Mouse (Mus musculus) embryonic facial prominence, embryonic 10.5 days (tissue): Measurements from ENCODE around the gene Tshr. TPM values are rescaled to one million over a fixed set of nuclear protein-coding genes. Genes with fewer than 3 reads are reported as not detected.
"Not testable (repeated sequence)": the region's sequence is repeated elsewhere in the genome, so short reads cannot be mapped to it uniquely, and the experiment has no call there.

Experiments
- DNase-seq: peaks from one replicate; pipeline ENCODE4 v3.0.0-alpha.2; 2017; ENCODE audit warnings: low spot score
- H3K27ac ChIP-seq: fragments of 300-500 bp; sonication (generic); replicated peaks from 2 replicates; pipeline ENCODE4 v1.5.1; 2016; ENCODE audit warnings: mild to moderate bottlenecking
- H3K27me3 ChIP-seq: fragments of 300-500 bp; sonication (generic); replicated peaks from 2 replicates; pipeline ENCODE4 v1.6.1; 2016; ENCODE audit warnings: low read depth, mild to moderate bottlenecking; ENCODE audit not compliant: poor library complexity, severe bottlenecking
- H3K36me3 ChIP-seq: fragments of 300-500 bp; sonication (generic); replicated peaks from 2 replicates; pipeline ENCODE4 v1.6.1; 2016; ENCODE audit warnings: mild to moderate bottlenecking, moderate library complexity
- H3K4me1 ChIP-seq: fragments of 300-500 bp; sonication (generic); 2 replicates; pipeline ENCODE4 v1.6.1; 2016
- H3K4me3 ChIP-seq: fragments of 300-500 bp; sonication (generic); 2 replicates; pipeline ENCODE4 v1.5.1; 2016; ENCODE audit warnings: mild to moderate bottlenecking, moderate library complexity
- H3K9me3 ChIP-seq: fragments of 300-500 bp; sonication (generic); 2 replicates; pipeline ENCODE4 v1.6.1; 2016; ENCODE audit warnings: mild to moderate bottlenecking
- WGBS: fragments of 180-500 bp; shearing (Covaris S2); methylation state at CpG from one replicate; pipeline ENCODE4 v1.1.7; 2016; 5-methylcytosine and 5-hydroxymethylcytosine counted together
- polyA plus RNA-seq: library from polyadenylated mRNA; unstranded; fragments of >200 nt; fragmentation: Nextera tagmentation; extraction: Ambion mirVana; gene quantifications from 2 replicates; pipeline ENCODE4 v1.2.1, GENCODE M21; 2016

Tshr gene
- polyA plus RNA-seq = 0.18 and 0.39 TPM in 2 replicates

DNA sequence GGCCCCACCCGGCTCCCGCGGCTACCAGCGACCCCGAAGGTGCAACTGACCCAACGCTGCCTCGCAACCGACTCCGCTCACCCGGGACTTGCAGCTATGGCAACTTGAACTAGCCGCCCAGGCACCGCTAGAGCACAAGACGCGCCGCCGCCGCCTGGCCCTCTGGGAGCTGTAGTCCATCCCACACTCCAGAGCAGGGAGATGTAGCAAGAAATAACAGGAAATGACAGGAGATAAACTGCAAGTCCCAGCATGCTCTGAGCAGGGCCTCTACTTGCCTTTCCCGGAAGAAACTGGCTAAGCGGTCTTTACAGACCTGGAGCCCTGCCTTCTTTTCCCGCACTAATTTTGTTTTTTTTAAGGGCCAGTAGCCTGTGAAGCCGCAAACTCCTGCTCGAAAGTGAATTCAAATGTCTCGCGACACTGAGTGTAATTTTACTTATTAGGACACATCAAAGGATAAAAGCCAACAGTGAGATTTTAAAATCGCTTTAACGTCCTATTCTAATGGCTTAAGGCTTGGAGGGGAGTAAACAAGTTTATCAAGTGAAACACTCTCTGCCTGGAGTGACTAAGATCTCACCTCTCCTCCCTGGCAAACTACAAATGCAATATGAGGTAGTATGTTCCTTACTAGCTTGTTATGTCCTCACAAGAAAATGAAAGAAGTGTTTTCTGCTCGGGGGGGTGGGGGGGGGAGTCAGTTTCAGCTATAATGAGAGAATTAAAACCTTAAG is at the start of gene Tshr, which contains the start of gene Cep128:
Gene Tshr, plus strand, starts transcription at position 283 of the 737 bp plus-strand sequence.
Gene Cep128, minus strand, starts transcription at position 129 of the 737 bp plus-strand sequence.
- peak; percentile 95 for DNase-seq
- Histone ChIP-seq H3K4me3 (peak within 1 kb of the TSS; percentile 68), H3K4me1 (peaks cover 7% of the 10 kb centered on the region; the same call in 1 of the 2 replicates), H3K27ac (peak within 1 kb of the TSS; percentile 82), H3K27me3 (no peaks in the 10 kb centered on the region), H3K9me3 (no peaks in the 10 kb centered on the region), H3K36me3 (no peaks in the 10 kb centered on the region)
- 2% methylated on average over 27 of the region's 27 CpGs for WGBS

DNA sequence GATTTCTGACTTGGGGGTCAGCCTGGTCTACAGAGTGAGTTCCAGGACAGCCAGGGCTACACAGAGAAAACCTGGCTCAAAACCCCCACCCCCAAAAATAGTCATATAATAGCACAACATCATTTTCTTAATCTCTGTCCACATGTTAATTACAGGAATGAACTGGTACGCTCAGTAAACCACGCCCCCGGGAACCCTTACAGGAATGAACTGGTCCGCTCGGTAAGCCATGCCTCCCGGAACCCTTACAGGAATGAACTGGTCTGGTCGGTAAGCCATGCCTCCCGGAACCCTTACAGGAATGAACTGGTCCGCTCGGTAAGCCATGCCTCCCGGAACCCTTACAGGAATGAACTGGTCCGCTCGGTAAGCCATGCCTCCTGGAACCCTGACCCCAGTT is 45.7 kb upstream of the Tshr start:
- not testable (repeated sequence) for H3K9me3 ChIP-seq, H3K27me3 ChIP-seq, H3K4me3 ChIP-seq, DNase-seq, H3K27ac ChIP-seq, H3K4me1 ChIP-seq
- peaks cover 16% of the 10 kb centered on the region for H3K36me3 ChIP-seq
- WGBS = 97% methylated on average over 13 of the region's 13 CpGs

GRCm38 (mm10) chr12:91353783-91354182 is 30.6 kb upstream of the Tshr start:
- H3K4me3 ChIP-seq = no peak overlapping the region
- WGBS = 92% methylated on average over 8 of the region's 8 CpGs
- no peak for DNase-seq
- no peak overlapping the region for H3K27ac ChIP-seq
- no peaks in the 10 kb centered on the region for H3K27me3 ChIP-seq
- H3K36me3 ChIP-seq = peaks cover 5% of the 10 kb centered on the region
- H3K4me1 ChIP-seq = no peaks in the 10 kb centered on the region
- H3K9me3 ChIP-seq = no peaks in the 10 kb centered on the region

DNA sequence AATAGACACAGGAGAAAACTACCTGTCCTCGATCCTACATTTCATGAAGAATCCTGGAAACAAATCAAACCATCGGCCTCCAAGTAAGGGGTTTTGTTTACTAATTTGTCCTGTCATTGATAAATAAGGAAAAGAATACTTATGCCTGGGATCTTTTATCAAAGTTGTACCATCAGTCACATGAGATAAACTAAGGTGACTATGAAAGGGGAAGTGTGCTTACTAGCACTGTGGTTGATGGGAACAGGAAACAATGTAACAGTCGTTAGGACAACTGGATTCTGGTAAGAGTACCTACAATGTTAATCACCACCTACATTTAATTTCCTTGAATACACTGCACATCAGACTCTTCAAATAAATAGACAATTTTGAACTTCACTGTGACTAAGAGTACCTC is 15.2 kb upstream of the Tshr start:
- no peaks in the 10 kb centered on the region for H3K4me1 ChIP-seq
- peaks cover 20% of the 10 kb centered on the region for H3K36me3 ChIP-seq
- H3K27ac ChIP-seq = no peak overlapping the region
- WGBS = 92% methylated on average over 3 of the region's 3 CpGs
- DNase-seq = no peak
- H3K27me3 ChIP-seq = no peaks in the 10 kb centered on the region
- no peak overlapping the region for H3K4me3 ChIP-seq
- H3K9me3 ChIP-seq = peaks cover 4% of the 10 kb centered on the region; the same call in 1 of the 2 replicates

DNA sequence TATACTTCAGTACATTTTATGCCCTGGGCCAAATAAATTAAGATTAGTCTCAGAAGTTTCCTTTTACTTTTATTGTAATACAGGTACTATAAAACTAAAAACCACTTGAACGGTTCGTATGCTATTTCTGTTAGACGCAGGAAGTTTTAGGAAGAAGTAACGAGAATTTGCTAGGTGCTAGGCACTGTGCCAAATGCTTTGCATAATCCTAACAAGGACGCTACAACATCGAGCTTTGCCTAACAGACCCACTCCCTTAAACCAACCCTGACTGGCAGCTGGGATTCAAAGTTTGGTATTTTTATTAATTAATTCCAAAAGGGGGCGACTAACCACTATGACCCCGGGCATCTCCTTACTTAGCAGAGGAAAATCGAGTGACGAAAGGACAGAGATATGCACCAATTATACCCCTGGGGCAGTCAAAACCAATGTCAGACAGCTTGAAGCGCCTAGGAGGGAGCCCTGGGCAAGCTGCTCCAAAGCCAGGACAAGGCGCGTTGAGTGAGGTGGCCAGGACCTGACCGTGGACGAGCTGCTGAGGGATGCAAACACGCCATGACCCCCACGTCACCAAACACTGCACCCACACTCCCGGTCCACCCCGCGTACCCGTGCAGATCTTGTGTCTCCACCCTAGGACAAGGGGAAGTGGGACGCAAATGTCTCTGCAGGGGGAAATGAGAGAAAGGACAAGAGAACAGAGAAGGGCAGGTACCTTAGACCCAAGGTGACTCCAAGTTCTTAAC is 673 bp upstream of the Tshr start:
- no peak for DNase-seq

DNA sequence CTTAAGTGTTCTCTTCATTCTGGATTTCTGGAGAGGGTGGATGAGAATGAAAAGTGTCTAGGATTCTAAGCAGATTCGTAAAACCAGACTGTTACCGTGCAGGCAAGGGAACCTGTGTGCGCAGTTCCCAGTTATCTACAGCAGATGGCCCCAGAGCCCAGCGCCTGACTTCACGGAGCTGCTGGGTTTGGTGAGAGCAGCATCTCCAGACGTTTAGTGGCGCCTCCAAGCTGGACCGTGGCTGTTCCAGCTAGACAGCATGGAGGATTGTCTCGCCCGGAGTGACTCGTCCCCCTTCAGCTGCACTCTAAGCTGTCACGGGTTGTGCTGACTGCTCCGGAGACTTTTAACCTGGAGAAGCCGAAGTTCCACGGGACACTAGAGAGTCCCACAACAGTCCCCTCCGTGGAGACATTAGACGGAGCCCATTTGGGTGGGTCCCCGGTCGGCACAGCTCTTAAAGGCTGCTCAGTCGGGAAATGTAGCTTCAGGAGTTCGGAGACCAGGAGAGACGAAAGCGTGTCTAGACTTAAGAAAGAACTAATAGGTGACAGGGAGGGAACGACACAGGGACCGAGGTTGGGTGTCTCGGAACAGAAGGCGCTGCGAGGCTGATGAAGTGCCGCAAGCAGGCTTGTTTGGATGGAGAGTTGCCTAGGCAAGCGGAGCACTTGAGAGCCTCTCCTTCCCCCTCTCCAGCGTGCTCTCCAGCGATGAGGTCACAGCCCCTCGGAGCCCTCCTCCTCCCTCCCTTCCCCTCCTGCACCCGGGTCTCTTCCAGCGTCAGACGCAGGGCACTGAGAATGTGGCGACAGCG is 16.1 kb downstream of the Tshr start:
- Histone ChIP-seq H3K4me3 (peak overlapping the region; percentile 66), H3K27ac (peak overlapping the region; percentile 4; the same call in 1 of the 2 replicates), H3K27me3 (peaks cover 40% of the 10 kb centered on the region), H3K9me3 (no peaks in the 10 kb centered on the region), H3K36me3 (no peaks in the 10 kb centered on the region), H3K4me1 (peaks cover 9% of the 10 kb centered on the region)
- WGBS = under 1% methylated on average over 38 of the region's 38 CpGs
- peak; percentile 85 for DNase-seq

More for the DNA sequence above, 673 bp upstream of the Tshr start:
- no peaks in the 10 kb centered on the region for H3K27me3 ChIP-seq
- 7% methylated on average over 22 of the region's 22 CpGs for WGBS
- no peaks in the 10 kb centered on the region for H3K9me3 ChIP-seq
- H3K4me1 ChIP-seq = peaks cover 7% of the 10 kb centered on the region; the same call in 1 of the 2 replicates
- H3K36me3 ChIP-seq = no peaks in the 10 kb centered on the region
- H3K4me3 ChIP-seq = peak overlapping the region; percentile 68
- H3K27ac ChIP-seq = peak overlapping the region; percentile 82

DNA sequence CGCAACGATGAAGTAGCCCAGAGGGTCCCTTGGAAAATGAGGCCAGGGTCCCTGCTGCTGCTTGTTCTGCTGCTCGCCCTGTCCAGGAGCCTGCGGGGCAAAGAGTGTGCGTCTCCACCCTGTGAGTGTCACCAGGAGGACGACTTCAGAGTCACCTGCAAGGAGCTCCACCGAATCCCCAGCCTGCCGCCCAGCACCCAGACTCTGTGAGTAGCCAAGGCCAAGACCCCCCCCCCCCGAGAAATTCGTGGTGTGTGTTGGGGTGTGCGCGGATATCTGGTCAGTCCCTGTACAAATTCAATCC is 16.6 kb downstream of the Tshr start:
- Histone ChIP-seq H3K27ac (peak overlapping the region; percentile 4; the same call in 1 of the 2 replicates), H3K4me3 (peak overlapping the region; percentile 66)
- 5% methylated on average over 12 of the region's 12 CpGs for WGBS

GRCm38 (mm10) chr12:91410306-91410705 is 25.9 kb downstream of the Tshr start:
- H3K27me3 ChIP-seq = no peaks in the 10 kb centered on the region
- no peak overlapping the region for H3K27ac ChIP-seq
- H3K9me3 ChIP-seq = no peaks in the 10 kb centered on the region
- no peak overlapping the region for H3K4me3 ChIP-seq
- peaks cover 8% of the 10 kb centered on the region; the same call in 1 of the 2 replicates for H3K4me1 ChIP-seq
- no peaks in the 10 kb centered on the region for H3K36me3 ChIP-seq
- WGBS = 89% methylated on average over 4 of the region's 4 CpGs
- no peak for DNase-seq

More for the DNA sequence above, 16.6 kb downstream of the Tshr start:
- H3K36me3 ChIP-seq = no peaks in the 10 kb centered on the region
- peaks cover 40% of the 10 kb centered on the region for H3K27me3 ChIP-seq
- H3K4me1 ChIP-seq = peaks cover 9% of the 10 kb centered on the region
- H3K9me3 ChIP-seq = no peaks in the 10 kb centered on the region
- DNase-seq = no peak

DNA sequence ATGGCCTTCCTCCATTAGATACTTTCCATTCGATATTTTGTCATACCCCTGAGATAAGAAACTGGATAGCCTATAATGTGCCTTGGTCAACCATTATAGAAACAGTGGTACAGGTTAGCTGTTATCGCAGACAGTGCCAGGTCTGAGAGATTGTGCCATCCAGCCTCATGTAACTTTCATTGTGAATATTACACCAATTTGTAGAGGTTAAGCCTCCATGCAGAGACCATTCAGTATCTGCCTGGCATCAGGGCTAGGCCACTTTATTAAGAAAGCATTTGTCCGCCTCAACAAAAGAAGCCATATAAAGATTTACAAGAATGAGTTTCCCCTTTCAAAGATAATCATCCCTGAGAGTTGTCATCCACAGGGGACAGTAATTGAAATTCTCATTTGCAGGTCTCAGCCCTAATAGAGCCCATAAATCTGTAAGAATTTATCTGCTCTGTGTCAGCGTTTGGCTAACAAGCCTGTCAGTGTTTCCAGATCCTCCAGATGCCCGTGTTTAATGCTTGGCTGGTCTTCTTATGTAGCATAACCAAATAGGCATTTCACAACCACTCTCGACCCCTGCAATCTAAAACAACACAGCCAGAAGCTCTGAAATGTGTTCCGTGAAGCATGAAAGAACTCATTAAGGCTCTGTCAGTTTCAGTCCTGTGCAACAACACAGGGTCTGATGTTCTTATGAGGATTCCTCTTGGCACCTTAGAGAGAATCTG is 28.3 kb downstream of the Tshr start:
- Histone ChIP-seq H3K4me3 (no peak overlapping the region), H3K27me3 (no peaks in the 10 kb centered on the region), H3K27ac (no peak overlapping the region), H3K9me3 (no peaks in the 10 kb centered on the region), H3K36me3 (no peaks in the 10 kb centered on the region), H3K4me1 (peaks cover 8% of the 10 kb centered on the region; the same call in 1 of the 2 replicates)
- DNase-seq = no peak
- WGBS = 52% methylated on average over 7 of the region's 7 CpGs

- Histone ChIP-seq H3K27me3 (no peaks in the 10 kb centered on the region), H3K9me3 (no peaks in the 10 kb centered on the region), H3K36me3 (no peaks in the 10 kb centered on the region), H3K27ac (no peak overlapping the region), H3K4me1 (peaks cover 8% of the 10 kb centered on the region; the same call in 1 of the 2 replicates), H3K4me3 (no peak overlapping the region)
- no peak for DNase-seq
- WGBS = 78% methylated on average over 6 of the region's 6 CpGs
Measured at GRCm38 (mm10) chr12:91415112-91415511, 30.7 kb downstream of the Tshr start.

GRCm38 (mm10) chr12:91416828-91417227 is 32.5 kb downstream of the Tshr start:
- DNase-seq = no peak
- peaks cover 12% of the 10 kb centered on the region for H3K4me1 ChIP-seq
- no peaks in the 10 kb centered on the region for H3K36me3 ChIP-seq
- H3K27ac ChIP-seq = no peak overlapping the region
- H3K9me3 ChIP-seq = no peaks in the 10 kb centered on the region
- H3K4me3 ChIP-seq = no peak overlapping the region
- WGBS = 93% methylated on average over 7 of the region's 7 CpGs
- H3K27me3 ChIP-seq = no peaks in the 10 kb centered on the region

DNA sequence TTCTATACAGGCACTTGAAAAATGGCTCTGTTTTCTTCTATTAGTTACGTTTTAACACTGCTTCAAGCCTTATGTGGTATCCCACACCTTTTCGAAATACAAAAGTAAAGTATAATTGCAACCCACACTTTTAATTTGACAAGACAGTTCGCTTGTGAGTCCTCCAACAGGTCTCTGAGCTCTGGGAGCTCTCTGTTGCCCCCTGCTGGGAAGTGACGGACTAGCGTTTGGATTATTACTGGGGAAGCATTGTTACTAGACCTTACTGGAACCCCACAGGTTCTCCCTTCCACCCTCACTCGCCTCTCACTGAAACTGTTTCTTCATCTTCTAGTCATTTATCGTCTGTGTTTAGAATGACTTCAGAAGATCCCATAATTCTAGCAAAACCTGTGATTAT is 34.4 kb downstream of the Tshr start:
- Histone ChIP-seq H3K4me1 (peaks cover 4% of the 10 kb centered on the region; the same call in 1 of the 2 replicates), H3K27ac (no peak overlapping the region), H3K9me3 (no peaks in the 10 kb centered on the region), H3K36me3 (no peaks in the 10 kb centered on the region), H3K4me3 (no peak overlapping the region), H3K27me3 (no peaks in the 10 kb centered on the region)
- peak; percentile 62 for DNase-seq
- WGBS = 45% methylated on average over 7 of the region's 7 CpGs
